Mouse (Mus musculus) C2C12 (cell line): ENCODE results near the gene Tldc1. TPM values are rescaled to one million over a fixed set of nuclear protein-coding genes. Genes with fewer than 3 reads are reported as not detected.
A peak's percentile ranks its signal among the peaks of the same experiment; 100 is the strongest.

Source experiments
- H3K27me3 ChIP-seq: one replicate; pipeline ENCODE4 v1.6.1; 2011; ENCODE audit not compliant: control insufficient read depth, insufficient read depth, insufficient read length
- H3K36me3 ChIP-seq: one replicate; pipeline ENCODE4 v1.6.1; 2011; ENCODE audit not compliant: control insufficient read depth, insufficient read depth
- H3K4me3 ChIP-seq: one replicate; pipeline ENCODE4 v1.5.1; 2011; ENCODE audit warnings: mild to moderate bottlenecking, control low read depth; ENCODE audit not compliant: poor library complexity, insufficient read depth, severe bottlenecking
- H3K79me2 ChIP-seq: one replicate; pipeline ENCODE4 v1.6.1; 2011; ENCODE audit not compliant: control insufficient read depth, insufficient read depth
- H3K79me3 ChIP-seq: one replicate; pipeline ENCODE4 v1.6.1; 2011; ENCODE audit warnings: low read depth, control low read depth
- H3ac ChIP-seq: one replicate; pipeline ENCODE3; 2011; ENCODE audit warnings: low read depth; ENCODE audit not compliant: control insufficient read depth, insufficient read length
- CEBPB ChIP-seq: IDR thresholded peaks from one replicate; pipeline ENCODE4 v1.6.1; 2011; ENCODE audit warnings: low read depth, mild to moderate bottlenecking, control low read depth, moderate library complexity
- CTCF ChIP-seq: IDR thresholded peaks from one replicate; pipeline ENCODE4 v1.5.1; 2011; ENCODE audit not compliant: control insufficient read depth, insufficient read depth, insufficient read length
- FOSL1 ChIP-seq: IDR thresholded peaks from one replicate; pipeline ENCODE4 v1.8.0; 2011; ENCODE audit warnings: mild to moderate bottlenecking, low read length; ENCODE audit not compliant: poor library complexity, insufficient read depth, severe bottlenecking
- MAX ChIP-seq: IDR thresholded peaks from one replicate; pipeline ENCODE4 v1.6.1; 2011; ENCODE audit warnings: mild to moderate bottlenecking, control low read depth
- MYOD1 ChIP-seq: IDR thresholded peaks from one replicate; pipeline ENCODE4 v1.6.1; 2011; ENCODE audit warnings: low read depth; ENCODE audit not compliant: control insufficient read depth, insufficient read length
- MYOG ChIP-seq: IDR thresholded peaks from one replicate; pipeline ENCODE4 v1.6.1; 2011; ENCODE audit not compliant: control insufficient read depth, insufficient read length; ENCODE audit errors: extremely low read depth
- USF1 ChIP-seq: IDR thresholded peaks from one replicate; pipeline ENCODE4 v1.6.1; 2011; ENCODE audit warnings: low read depth, mild to moderate bottlenecking, control low read depth, moderate library complexity
- polyA plus RNA-seq: library from polyadenylated mRNA; unstranded; fragments of >200 nt; fragmentation: generic; extraction: Trizol; gene quantifications from one replicate; pipeline ENCODE4 v1.2.1, GENCODE M21; 2012; ENCODE audit warnings: missing spikeins

Gene Tldc1
- polyA plus RNA-seq, 1 experiment = 6.6 TPM

DNA sequence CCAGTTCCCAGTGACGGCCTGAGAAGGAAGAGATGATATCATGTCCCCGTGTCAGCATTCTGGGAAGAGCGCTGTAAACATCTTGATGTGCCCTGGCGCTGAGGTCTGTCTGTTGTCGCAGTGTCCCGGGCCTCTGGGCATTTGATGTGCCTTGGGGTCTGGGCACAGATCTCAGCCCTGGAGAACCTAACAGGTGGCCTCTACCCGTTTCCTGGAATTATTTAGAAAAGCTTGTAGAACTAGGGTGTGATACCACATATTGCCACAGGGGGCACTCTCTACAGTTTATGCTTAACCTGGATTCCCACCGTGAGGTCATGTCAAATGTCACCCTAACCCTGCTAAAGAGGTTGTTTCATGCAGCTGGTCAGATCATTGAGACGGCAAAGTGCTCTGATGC lies 60.5 kb downstream of the Tldc1 start:
- TF ChIP-seq MYOD1 = no peak
- TF ChIP-seq MYOG = no peak
- TF ChIP-seq USF1 = no peak
- TF ChIP-seq FOSL1 = no peak
- no peak for TF ChIP-seq CEBPB
- no peak for TF ChIP-seq MAX
- no peak for TF ChIP-seq CTCF
- Histone ChIP-seq H3K4me3 (no peak overlapping the region), H3K79me3 (no peaks in the 10 kb centered on the region), H3K27me3 (no peaks in the 10 kb centered on the region), H3K79me2 (no peaks in the 10 kb centered on the region), H3ac (no peak overlapping the region), H3K36me3 (no peaks in the 10 kb centered on the region)

GRCm38 (mm10) chr8:119716730-119717299 lies 61.4 kb downstream of the Tldc1 start:
- Histone ChIP-seq H3K79me2 (no peaks in the 10 kb centered on the region), H3ac (no peak overlapping the region), H3K27me3 (no peaks in the 10 kb centered on the region), H3K4me3 (no peak overlapping the region), H3K79me3 (no peaks in the 10 kb centered on the region), H3K36me3 (no peaks in the 10 kb centered on the region)
- TF ChIP-seq USF1 = no peak
- TF ChIP-seq MAX = no peak
- TF ChIP-seq FOSL1 = no peak
- no peak for TF ChIP-seq MYOG
- no peak for TF ChIP-seq MYOD1
- no peak for TF ChIP-seq CTCF
- TF ChIP-seq CEBPB = no peak

GRCm38 (mm10) chr8:119715221-119715620 lies 63.0 kb downstream of the Tldc1 start:
- Histone ChIP-seq H3K79me2 (no peaks in the 10 kb centered on the region), H3K27me3 (no peaks in the 10 kb centered on the region), H3K4me3 (no peak overlapping the region), H3ac (peak overlapping the region; percentile 60), H3K36me3 (no peaks in the 10 kb centered on the region), H3K79me3 (no peaks in the 10 kb centered on the region)
- peak; percentile 2 for TF ChIP-seq MYOD1
- TF ChIP-seq CTCF = no peak
- peak; percentile 99 for TF ChIP-seq CEBPB
- no peak for TF ChIP-seq MAX

- H3K27me3 ChIP-seq = no peaks in the 10 kb centered on the region
- no peak overlapping the region for H3ac ChIP-seq
- H3K79me2 ChIP-seq = no peaks in the 10 kb centered on the region
- H3K79me3 ChIP-seq = no peaks in the 10 kb centered on the region
- no peak overlapping the region for H3K4me3 ChIP-seq
- H3K36me3 ChIP-seq = no peaks in the 10 kb centered on the region
- TF ChIP-seq MYOD1 (no peak), CEBPB (no peak), FOSL1 (no peak), MAX (no peak), USF1 (no peak), MYOG (no peak), CTCF (no peak)
These were observed 64.8 kb downstream of the Tldc1 start for GRCm38 (mm10) chr8:119713421-119713820.

DNA sequence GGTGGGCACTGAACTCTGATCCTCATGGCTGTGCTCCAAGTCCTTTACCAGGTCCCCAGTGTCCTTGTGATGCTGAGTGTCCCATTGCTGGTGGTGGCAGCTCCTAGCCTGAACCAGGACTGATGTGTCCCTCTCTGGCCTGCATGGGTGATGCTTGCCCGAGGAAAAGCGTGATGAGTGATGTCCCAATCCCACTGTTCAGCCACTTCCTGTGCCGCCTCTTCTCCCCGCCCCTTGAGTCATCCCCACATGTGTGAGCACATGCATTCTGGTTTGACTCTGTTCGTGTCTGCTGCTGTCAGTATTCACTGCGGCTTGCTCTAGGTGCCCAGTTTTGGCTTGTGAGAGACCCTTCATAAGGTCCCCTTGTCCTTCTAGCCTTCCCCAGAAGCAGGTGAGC lies 66.0 kb downstream of the Tldc1 start:
- no peaks in the 10 kb centered on the region for H3K27me3 ChIP-seq
- no peaks in the 10 kb centered on the region for H3K79me2 ChIP-seq
- no peaks in the 10 kb centered on the region for H3K79me3 ChIP-seq
- H3ac ChIP-seq = no peak overlapping the region
- TF ChIP-seq FOSL1 = no peak
- no peak for TF ChIP-seq CTCF
- TF ChIP-seq MAX = peak; percentile 99
- peak; percentile 83 for TF ChIP-seq CEBPB
- TF ChIP-seq MYOG = no peak
- TF ChIP-seq USF1 = peak; percentile 36
- TF ChIP-seq MYOD1 = peak; percentile 87
- no peak overlapping the region for H3K4me3 ChIP-seq
- no peaks in the 10 kb centered on the region for H3K36me3 ChIP-seq

Other genes with a start within 250 kb of the Tldc1 start
- gene Mbtps1, start 219.7 kb downstream of the Tldc1 start, polyA plus RNA-seq = 72.7 TPM
- gene Hsdl1, start 203.2 kb downstream of the Tldc1 start, polyA plus RNA-seq = 11.0 TPM
- 0.01 TPM for gene Dnaaf1, start 203.2 kb downstream of the Tldc1 start, polyA plus RNA-seq
- gene Taf1c, start 173.2 kb downstream of the Tldc1 start, polyA plus RNA-seq = 8.1 TPM
- not detected for gene Adad2, start 165.7 kb downstream of the Tldc1 start, polyA plus RNA-seq
- not detected for gene Kcng4, start 142.7 kb downstream of the Tldc1 start, polyA plus RNA-seq
- gene Wfdc1, start 112.1 kb downstream of the Tldc1 start, polyA plus RNA-seq = not detected
- 0.02 TPM for gene Atp2c2, start 78.4 kb downstream of the Tldc1 start, polyA plus RNA-seq
- gene Cotl1, start 62.1 kb upstream of the Tldc1 start, polyA plus RNA-seq = 453 TPM
- 2.7 TPM for gene Klhl36, start 83.8 kb upstream of the Tldc1 start, polyA plus RNA-seq
- 101 TPM for gene Usp10, start 131.9 kb upstream of the Tldc1 start, polyA plus RNA-seq
- 15.0 TPM for gene Gm20388, start 132.4 kb upstream of the Tldc1 start, polyA plus RNA-seq
- 0.13 TPM for gene Crispld2, start 214.0 kb upstream of the Tldc1 start, polyA plus RNA-seq